Mouse (Mus musculus) layer of hippocampus, postnatal 14 days (tissue): ENCODE results near the gene Wdr61. TPM values are rescaled to one million over a fixed set of nuclear protein-coding genes. Genes with fewer than 3 reads are reported as not detected.
"Not testable (repeated sequence)": the region's sequence is repeated elsewhere in the genome, so short reads cannot be mapped to it uniquely, and the experiment has no call there.

Experiments
- DNase-seq, 2 experiments: peaks; one replicate each; pipeline ENCODE4 v3.0.0; 2021 to 2022; ENCODE audit warnings: low spot score in 2 of 2, mixed read lengths in 1 of 2
- total RNA-seq, 2 experiments: library from RNA; stranded (reverse); gene quantifications; 2 replicates each; pipeline ENCODE4 v1.2.3; 2021

The Wdr61 gene
- total RNA-seq, 2 experiments from 2014 or later = 53.8 to 59.3 TPM

DNA sequence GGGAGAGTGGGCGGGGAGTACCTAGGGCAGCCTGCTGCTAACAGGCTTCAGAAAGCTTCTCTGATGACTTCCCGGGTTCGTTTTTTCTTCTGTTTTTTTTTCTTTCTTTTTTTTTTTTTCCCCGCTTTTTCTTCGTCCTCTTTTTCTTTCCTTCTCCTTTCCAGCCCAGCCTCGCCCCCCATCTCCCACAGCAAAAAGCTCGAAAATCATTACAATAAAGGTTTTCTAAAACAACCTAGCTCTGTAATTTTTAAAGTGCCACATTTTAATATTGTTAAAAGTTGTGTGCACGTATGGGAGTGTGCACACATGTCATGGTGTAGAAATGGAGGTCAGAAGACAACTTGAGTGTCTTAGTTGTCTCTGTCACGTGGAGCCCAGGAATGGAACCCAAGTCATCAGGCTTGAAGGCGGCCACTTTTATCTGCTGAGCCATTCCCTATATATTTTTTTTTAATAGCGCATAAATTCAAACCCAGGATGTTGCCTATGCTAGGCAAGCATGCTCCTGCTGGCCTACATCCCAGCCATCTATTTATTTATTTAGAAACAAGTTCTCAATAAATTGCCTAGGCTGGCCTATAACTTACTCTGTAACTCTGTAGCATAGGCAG, 427 bp upstream of the Wdr61 start:
- no peak for DNase-seq

DNA sequence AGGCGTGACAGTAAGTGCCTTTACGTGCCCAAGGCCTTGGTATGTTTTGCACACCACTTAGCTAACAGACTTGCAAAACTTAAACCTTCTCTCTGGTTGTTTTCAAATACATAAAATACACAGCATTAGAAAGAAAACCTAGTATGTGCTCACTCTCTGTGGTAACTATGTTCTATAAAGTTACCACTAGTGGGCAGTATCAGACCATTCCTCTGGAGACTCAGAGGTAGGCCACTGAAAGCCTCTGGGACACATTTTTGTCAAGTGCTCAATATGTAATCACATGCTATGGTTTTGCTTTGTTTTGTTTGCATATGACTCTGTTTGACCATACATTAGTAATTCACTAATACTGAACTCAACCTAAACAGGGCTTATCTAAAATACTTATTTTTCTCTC, 2.2 kb downstream of the Wdr61 start:
- no peak for DNase-seq

- DNase-seq = no peak
Measured at GRCm38 (mm10) chr9:54726315-54726714, 8.0 kb downstream of the Wdr61 start.

DNA sequence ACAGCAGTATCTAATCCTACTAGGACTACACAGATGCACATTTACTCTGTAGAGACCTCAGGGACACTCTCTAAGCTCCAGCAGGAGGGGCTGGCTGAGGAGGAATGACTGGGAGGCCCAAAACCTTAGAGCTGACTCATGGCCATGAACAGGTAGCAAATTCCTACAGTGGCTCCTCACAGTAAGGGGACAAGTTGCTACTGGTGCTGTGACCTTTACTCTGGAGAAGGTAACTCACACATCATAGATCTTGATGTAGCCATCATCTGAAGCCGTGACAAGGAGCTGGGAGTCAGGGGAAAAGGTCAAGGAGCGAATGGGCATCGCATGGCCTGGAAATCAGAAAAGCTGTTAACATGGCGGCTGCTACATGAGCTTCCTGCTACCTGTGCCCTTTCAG, 11.7 kb downstream of the Wdr61 start:
- no peak for DNase-seq

- DNase-seq = no peak
Measured at GRCm38 (mm10) chr9:54722156-54722555, 12.2 kb downstream of the Wdr61 start.

DNA sequence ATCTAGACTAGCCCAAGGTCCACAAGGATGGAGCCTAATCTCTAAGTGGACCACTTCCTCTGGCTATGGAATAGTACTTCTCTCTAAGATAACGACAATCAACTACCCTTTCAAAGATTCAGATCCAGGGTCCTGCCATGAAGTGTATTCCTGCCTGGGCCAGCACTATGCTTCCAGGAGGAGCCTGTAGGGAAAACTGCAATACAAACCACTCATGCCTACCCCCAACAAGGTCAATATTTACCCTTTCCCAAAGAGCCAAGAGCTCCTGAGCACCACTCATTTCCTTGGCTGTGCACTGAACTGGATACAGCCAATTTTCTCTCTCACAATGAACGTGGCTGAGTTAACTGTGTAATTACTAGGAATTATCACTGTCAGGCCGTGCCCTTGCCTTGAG, 16.8 kb downstream of the Wdr61 start:
- no peak for DNase-seq

DNA sequence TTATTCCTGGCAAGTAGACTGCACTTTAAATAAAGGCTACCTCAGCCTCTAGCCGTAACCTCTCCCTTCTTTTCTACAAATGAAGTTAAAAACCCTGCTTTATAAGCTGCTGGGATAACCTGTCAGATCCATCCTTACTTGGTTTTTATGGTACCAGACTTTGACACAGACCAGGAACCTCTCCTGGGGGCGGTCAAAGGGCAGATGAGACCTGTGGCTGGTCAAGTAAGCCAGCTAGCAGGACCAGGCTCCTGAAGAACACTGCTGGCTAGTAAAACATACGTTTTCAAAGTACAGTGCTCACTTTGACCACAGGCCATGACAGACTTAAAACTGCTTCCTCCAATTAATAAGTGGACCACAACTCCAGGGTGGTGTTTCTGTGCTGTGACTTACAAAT, 18.5 kb downstream of the Wdr61 start:
- DNase-seq = no peak

DNA sequence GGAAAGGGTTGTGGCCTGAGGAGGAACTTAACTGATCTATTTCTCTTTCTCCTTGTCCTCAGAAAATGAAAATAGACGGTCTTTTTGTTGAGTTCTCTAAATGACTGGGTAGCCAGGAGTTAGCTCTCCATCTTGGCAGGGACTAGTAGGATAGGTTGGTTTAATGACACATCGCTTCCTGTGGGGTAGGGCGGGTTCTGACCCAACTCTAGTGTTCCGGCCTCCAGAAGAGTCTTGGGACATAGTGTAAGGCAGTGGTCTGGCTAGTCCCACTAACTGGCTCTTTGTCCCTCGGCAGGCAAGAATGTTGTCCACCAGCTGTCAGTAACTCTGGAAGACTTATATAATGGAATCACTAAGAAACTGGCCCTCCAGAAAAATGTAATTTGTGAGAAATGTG, 26.2 kb downstream of the Wdr61 start:
- DNase-seq = no peak

DNA sequence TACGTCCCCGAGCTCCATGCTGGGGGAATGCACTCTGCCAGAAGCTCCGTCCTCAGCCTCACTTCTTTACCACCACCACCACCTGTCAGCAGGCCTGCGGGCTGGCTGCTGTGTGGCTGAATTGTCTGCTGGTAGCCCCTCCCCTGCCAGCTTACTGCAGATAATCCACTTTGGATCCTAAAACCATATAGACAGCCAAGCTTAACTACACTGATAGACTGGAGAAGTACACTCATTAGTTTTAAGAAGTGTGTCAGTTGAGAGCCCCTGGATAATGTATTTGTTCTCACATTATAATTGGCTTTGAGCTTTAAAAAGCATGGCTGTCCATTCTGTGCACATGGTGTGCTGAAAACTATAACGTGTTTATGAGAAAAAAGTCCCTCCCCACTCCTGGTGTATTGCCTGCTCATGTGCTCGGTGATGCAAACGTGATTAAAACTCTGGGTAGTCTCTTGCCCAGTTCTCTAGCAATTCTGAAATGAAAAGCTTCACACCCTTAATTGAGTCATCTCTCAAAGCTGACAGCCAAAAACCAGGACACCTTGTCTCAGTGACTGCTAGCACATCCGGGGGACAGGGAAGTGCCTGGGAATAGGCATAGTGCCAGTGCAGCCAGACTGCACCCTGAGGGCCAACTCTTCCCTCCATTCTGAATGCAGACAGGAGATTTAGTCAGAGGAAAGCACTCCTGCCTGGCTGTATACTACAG, 26.9 kb downstream of the Wdr61 start:
- DNase-seq = no peak

- DNase-seq = no peak
Measured at GRCm38 (mm10) chr9:54705561-54705960, 28.8 kb downstream of the Wdr61 start.

GRCm38 (mm10) chr9:54704361-54704760, 30.0 kb downstream of the Wdr61 start:
- DNase-seq = no peak

GRCm38 (mm10) chr9:54702581-54702980, 31.7 kb downstream of the Wdr61 start:
- DNase-seq = no peak

DNA sequence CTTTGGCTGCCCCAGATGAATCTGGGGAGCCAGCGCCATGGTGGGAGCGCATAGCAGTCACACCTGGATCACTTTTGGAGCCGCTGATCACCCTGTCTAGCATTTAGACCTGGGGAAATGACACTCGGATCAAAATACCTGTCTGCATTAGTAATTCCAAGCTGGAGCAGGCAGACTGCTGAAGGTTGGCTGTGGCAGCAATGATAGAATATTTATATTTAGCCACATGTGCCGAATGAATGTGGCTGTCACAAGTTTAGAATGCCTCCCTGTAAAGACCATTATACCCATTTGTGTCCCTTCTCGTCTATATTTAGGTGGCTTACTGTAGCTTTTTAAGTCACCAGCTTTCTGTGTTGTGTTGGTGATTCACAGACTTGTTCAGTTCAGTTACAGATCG, 33.6 kb downstream of the Wdr61 start:
- no peak for DNase-seq

GRCm38 (mm10) chr9:54700174-54700475, 34.2 kb downstream of the Wdr61 start:
- no peak for DNase-seq

DNA sequence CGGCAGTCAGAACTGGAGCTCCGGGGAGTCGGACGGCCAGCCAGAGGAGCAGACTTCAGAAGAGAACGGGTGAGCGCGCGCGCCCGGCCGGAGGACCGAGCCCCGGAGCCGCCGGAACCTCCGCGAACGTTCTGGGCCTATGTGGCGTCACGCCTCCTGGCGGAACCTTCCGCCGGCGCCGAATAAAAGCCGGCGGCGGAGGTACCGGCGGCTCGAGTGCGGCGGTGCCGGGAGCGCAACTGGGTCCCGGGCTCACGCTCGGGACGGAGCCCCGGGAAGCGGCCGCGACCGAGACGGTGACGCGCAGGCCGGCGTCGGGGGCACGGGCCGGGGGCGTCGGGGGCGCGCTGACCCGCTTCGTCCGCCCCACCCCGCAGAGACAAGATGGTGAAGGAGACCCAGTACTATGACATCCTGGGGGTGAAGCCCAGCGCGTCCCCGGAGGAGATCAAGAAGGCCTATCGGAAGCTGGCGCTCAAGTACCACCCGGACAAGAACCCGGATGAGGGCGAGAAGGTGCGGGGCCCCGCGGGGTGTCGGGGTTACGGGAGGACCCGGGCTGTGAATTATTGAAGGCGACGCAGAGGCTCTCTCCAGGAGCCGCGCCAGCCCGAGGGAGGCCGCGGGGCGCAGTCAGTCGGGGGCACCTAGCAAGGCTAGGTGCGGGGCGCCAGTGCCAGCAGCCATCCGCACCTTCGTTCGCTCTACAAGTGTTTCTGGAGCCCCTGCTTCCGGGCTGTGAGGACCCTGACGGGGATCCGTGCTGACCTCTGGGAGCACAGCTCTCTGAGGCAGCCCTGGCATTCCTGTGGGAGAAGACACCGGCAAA, 34.8 kb downstream of the Wdr61 start:
- peak; percentile 79 to 86 for DNase-seq

DNA sequence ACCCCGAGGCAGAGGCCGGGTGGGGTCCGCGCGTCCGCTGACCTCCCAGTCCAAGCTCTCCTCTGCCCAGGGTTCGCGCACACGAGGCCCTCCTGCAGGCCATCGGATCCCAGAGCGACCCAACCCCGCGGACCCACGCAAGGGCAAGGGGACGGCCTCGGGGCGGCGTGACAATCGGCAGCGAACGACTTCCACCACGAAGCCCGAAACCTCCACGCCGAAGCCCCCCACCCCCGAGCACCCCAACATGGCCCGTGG, 35.3 kb downstream of the Wdr61 start:
- no peak for DNase-seq

DNA sequence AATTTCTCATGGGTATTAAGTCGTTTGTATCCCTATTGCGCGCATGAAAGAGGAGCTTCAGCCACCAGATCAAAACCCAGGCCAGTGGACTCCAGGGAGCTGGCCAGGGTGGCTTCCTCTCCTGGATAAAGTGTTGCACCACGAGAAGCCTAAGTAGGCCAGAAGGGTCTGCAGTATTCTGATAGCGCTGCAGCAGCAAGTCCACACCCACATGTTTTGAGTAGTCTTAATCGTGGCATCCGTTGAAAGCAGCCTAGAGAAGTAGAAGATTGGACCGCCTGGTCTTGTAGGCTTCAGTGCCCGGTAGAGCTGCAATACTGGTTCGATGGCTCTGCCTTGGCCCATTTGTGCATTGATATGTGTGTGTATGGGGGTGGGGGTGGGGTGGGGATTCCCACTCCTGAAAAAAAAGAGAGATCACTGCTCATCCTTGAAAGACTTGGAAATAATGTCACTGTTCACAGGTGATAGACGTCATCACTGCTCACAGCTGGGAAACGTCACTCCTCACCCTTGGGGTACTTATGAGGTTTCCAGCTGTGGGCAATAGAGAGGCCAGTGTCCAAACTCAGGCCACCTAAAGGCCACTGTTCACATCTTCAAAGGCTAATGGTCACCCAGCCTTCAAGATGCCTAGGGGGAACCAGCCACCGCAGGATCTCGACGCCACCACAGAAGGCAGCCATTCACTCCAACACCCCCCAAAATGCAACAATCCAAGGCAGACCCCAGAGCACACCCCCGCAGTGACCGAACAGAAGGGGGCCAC, 35.8 kb downstream of the Wdr61 start, which contains the start of gene Dnaja4:
Gene Dnaja4 (plus strand): TSS at position 556 of the 769 bp plus-strand sequence.
- no peak for DNase-seq

DNA sequence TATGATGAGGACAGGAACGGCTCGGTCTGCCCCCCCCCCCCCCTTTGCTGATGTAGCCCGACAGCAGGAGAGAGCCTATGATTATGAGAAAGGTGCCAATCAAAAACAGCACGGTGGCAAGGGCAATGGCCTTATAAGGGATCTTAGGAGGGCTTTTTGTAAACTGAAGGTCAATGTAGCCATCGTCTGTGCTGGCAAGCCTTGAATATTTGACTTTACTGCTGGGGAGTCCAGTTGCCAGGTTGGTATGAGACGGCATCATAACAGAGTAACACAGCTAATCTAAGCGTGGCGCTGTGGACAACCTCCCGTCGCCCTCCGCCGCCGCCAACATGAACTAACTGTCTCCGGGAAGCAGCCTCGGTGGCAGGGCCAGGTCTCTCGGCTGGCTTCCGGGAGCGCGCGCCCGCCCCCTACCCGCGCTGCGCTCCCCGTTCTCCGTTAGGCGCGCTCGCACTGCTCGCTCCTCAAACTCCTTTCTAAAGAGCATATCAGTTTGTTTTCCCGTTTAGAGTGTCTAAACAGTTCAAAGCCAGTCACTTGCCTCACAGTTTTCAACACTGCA, 43.0 kb downstream of the Wdr61 start:
- peak in 1 of 2 experiments; percentile 34 for DNase-seq

DNA sequence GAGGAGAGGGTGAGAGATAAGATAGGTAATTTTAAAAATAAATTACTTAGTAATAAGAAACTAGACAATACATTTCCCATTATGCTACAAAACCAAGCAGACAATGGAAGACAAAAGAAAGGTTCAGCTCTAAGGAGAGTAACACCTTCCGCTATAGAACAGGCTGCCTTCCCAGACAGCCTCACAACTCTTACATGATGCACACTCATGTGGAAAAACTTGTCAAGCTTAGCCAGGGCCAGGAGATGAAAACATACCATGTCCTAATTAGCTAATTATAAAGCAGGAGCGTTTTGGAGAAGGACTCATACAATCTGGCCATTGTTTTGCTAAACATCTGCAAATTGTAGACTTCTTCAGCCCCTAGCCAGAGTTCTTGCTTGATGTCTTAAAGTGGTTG, 43.6 kb downstream of the Wdr61 start:
- DNase-seq = not testable (repeated sequence)

DNA sequence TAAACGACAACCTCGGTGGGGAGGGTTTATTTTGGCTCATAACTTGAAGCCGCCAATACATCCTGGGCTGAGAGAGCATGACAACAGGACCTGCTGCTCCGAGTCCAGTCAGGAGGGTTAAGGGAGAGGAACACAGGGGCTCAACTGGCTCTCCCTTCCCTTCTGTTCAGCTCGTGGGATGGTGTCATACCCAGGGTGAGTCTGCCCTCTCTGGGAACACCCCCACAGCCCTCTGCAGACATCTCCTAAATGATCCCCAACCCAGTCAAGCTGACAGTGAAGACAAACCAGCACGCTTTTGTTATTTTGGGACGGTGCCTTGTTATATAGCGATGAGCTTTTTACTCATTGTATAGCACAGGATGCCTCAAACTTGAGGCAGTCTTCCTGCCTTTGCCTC, 44.9 kb downstream of the Wdr61 start:
- DNase-seq = no peak
